Mouse (Mus musculus) G1E (cell line): Measurements from ENCODE around the gene Lrrn3.

ENCODE experiments used
- CTCF ChIP-seq: IDR thresholded peaks from 2 replicates; pipeline ENCODE4 v1.5.1; 2012; ENCODE audit warnings: low read depth, low read length, inconsistent platforms, mixed read lengths
- GATA1 ChIP-seq: IDR thresholded peaks from 2 replicates; pipeline ENCODE4 v1.6.1; 2012; ENCODE audit warnings: borderline replicate concordance, low read length, inconsistent platforms, mixed read lengths
- GATA2 ChIP-seq: IDR thresholded peaks from 2 replicates; pipeline ENCODE4 v1.6.1; 2012; ENCODE audit warnings: low read depth, low read length, inconsistent platforms, borderline replicate concordance
- POLR2AphosphoS5 ChIP-seq: IDR thresholded peaks from 2 replicates; pipeline ENCODE4 v1.6.1; 2012; ENCODE audit warnings: low read depth, low read length, inconsistent platforms; ENCODE audit not compliant: insufficient replicate concordance
- TAL1 ChIP-seq: conservative IDR thresholded peaks from 2 replicates; pipeline ENCODE4 v1.6.1; 2012; ENCODE audit warnings: low read depth, low read length, inconsistent platforms, mixed read lengths

DNA sequence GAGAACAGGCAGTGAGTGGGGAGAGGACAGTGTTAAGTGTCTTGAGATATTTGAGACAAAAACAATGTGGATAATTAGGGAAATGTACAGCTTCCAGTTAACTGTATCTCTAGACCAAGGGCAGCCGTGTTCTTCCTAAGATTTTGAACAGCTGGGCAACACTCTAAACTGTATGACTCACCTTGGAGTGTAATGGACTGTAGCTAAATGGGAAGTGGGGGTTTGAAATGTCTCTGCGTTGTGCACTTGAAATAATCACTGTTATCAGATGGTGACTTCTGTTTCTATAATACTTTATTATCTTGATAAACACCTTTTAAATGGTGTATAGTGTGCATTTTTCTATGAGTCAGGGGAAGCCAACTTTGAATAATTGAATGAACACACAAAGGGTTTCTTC lies 4.7 kb downstream of the Lrrn3 start:
- no peak for TF ChIP-seq CTCF
- no peak for TF ChIP-seq TAL1
- no peak for TF ChIP-seq POLR2AphosphoS5
- TF ChIP-seq GATA1 = no peak
- TF ChIP-seq GATA2 = no peak
